Mouse (Mus musculus) heart, embryonic 15.5 days (tissue): Measurements from ENCODE around the gene Slc20a1. TPM values are rescaled to one million over a fixed set of nuclear protein-coding genes. Genes with fewer than 3 reads are reported as not detected.

Experiments used
- ATAC-seq: fragments of 200-750 bp; cut with Nextera tagmentation; replicated peaks from 2 replicates; pipeline ENCODE4 v1.8.0; 2017; ENCODE audit warnings: low read depth, moderate TSS enrichment; ENCODE audit not compliant: insufficient number of reproducible peaks, insufficient read depth, low FRiP score
- H3K27ac ChIP-seq: fragments of 300-500 bp; sonication (generic); 2 replicates; pipeline ENCODE4 v1.5.1; 2015; ENCODE audit warnings: mild to moderate bottlenecking, inconsistent platforms
- H3K27me3 ChIP-seq: fragments of 300-500 bp; sonication (generic); 2 replicates; pipeline ENCODE4 v1.6.1; 2015; ENCODE audit warnings: inconsistent platforms
- H3K36me3 ChIP-seq: fragments of 300-500 bp; sonication (generic); 2 replicates; pipeline ENCODE4 v1.6.1; 2015; ENCODE audit warnings: mild to moderate bottlenecking, inconsistent platforms
- H3K4me1 ChIP-seq: fragments of 300-500 bp; sonication (generic); replicated peaks from 2 replicates; pipeline ENCODE4 v1.6.1; 2015; ENCODE audit warnings: inconsistent platforms
- H3K4me2 ChIP-seq: fragments of 300-500 bp; sonication (generic); 2 replicates; pipeline ENCODE4 v1.6.1; 2015; ENCODE audit warnings: inconsistent platforms, mild to moderate bottlenecking, moderate library complexity
- H3K4me3 ChIP-seq: fragments of 300-500 bp; sonication (generic); 2 replicates; pipeline ENCODE4 v1.5.1; 2015; ENCODE audit warnings: mild to moderate bottlenecking, inconsistent platforms
- H3K9ac ChIP-seq: fragments of 300-500 bp; sonication (generic); 2 replicates; pipeline ENCODE4 v1.6.1; 2015; ENCODE audit warnings: mild to moderate bottlenecking, inconsistent platforms
- H3K9me3 ChIP-seq: fragments of 300-500 bp; sonication (generic); replicated peaks from 2 replicates; pipeline ENCODE4 v1.6.1; 2016; ENCODE audit warnings: inconsistent platforms
- WGBS: fragments of 180-500 bp; shearing (Covaris S2); methylation state at CpG from one replicate; pipeline ENCODE4 v1.1.7; 2015; ENCODE audit warnings: mixed read lengths; 5-methylcytosine and 5-hydroxymethylcytosine counted together
- polyA plus RNA-seq: library from polyadenylated mRNA; unstranded; fragments of >200 nt; fragmentation: Nextera tagmentation; extraction: Ambion mirVana; gene quantifications from 2 replicates; pipeline ENCODE4 v1.2.1, GENCODE M21; 2015

Slc20a1 gene
- polyA plus RNA-seq, 1 experiment from 2014 or later: 16.3 TPM

DNA sequence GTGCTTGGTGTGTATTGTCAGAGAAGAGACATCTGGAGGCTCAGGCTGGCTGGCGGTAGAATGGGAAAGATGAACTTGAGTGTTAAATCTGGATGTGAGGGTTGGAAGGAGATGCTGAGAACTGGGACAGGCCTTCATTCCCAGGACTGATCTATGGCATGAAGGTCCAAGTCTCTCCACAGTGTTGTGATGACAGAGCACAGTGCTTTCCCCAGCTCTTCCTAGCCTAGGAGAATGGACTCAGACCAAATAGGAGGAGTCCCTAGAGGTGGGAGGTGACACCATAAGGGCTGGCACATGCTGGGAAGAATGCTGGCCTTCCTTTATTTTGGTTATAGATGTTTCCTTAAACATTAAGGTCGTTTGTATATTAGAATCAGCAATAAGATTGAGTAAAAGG, 13.4 kb downstream of the Slc20a1 start:
- Histone ChIP-seq H3K27me3 (no peaks in the 10 kb centered on the region), H3K4me1 (peaks cover 17% of the 10 kb centered on the region), H3K27ac (no peak overlapping the region), H3K9me3 (no peaks in the 10 kb centered on the region), H3K4me2 (no peak overlapping the region), H3K9ac (no peak overlapping the region), H3K4me3 (no peak overlapping the region), H3K36me3 (peaks cover 48% of the 10 kb centered on the region)
- no peak for ATAC-seq
- WGBS: 59% methylated on average over 2 of the region's 2 CpGs

DNA sequence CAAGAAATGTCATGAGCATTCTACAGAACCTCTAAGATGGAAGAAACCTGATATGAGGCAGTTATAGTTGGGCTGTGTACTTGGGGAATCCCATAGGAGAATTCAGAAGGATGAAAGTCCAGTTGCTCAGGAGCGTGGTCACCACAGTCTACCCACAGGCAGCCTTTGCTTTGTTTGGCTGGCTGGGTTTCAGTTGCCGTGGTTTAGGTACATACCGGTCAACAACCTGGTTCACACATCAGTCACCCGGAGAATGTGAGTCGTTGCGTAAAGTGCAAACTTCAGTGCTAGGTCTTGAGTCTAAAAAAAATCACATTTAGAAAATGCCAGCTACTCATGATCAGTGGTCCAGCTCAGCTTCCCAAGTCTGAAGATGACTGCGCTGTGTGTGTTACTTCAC, 14.0 kb downstream of the Slc20a1 start:
- no peak for ATAC-seq
- H3K27ac ChIP-seq: no peak overlapping the region
- H3K4me1 ChIP-seq: peaks cover 11% of the 10 kb centered on the region
- H3K9ac ChIP-seq: no peak overlapping the region
- H3K27me3 ChIP-seq: no peaks in the 10 kb centered on the region
- H3K4me2 ChIP-seq: no peak overlapping the region
- 88% methylated on average over 7 of the region's 7 CpGs for WGBS
- no peak overlapping the region for H3K4me3 ChIP-seq
- no peaks in the 10 kb centered on the region for H3K9me3 ChIP-seq
- H3K36me3 ChIP-seq: peaks cover 42% of the 10 kb centered on the region

DNA sequence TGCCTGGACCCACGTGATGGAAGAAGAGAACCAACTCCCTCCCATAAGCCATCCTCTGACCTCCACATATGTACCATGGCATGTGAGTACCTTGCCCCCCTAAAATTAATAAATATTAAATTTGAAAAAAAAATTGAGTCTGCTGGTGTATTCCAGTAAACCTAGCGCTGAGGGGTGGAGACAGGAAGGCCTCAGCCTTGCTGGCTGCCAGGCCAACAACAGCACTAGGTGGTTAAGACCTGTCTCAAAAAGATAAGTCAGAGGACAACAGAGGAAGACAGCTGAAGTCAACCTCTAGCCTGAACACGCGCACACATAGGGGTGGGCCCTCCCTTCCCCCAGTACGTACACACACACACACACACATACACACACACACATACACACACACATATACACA, 16.2 kb downstream of the Slc20a1 start:
- H3K27me3 ChIP-seq: no peaks in the 10 kb centered on the region
- WGBS: 86% methylated on average over 5 of the region's 5 CpGs
- H3K4me3 ChIP-seq: no peak overlapping the region
- H3K4me2 ChIP-seq: no peak overlapping the region
- no peaks in the 10 kb centered on the region for H3K9me3 ChIP-seq
- peaks cover 20% of the 10 kb centered on the region for H3K36me3 ChIP-seq
- H3K9ac ChIP-seq: no peak overlapping the region
- no peaks in the 10 kb centered on the region for H3K4me1 ChIP-seq
- ATAC-seq: no peak
- no peak overlapping the region for H3K27ac ChIP-seq

DNA sequence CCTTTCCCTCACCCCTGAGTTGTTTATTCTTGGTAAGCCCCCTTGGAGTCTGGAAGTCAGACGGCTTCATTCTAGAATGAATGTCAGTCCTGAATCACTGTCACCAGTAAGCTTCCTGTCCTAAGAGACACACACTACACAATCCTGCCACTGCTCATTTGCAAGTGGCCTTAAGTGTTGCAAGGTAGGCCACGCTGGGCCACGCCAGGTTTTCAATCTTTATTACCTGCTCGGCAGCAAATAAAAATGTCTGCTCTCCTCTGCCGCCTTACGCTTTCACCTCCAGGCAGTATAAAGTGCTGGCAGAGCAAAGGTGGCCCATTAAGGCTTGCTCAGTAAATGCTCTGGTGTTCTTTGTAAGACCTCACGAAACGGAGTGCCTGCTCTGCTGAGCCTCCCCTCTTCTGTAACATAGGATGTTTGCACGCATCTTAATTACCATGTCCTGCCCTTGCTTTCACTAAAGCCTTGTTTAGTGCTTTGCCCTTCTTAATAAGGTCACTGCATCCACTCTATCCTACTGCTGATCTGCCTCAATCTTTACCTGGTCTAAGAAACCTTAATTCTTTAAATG, 19.1 kb downstream of the Slc20a1 start:
- no peak overlapping the region for H3K4me2 ChIP-seq
- H3K9ac ChIP-seq: no peak overlapping the region
- no peaks in the 10 kb centered on the region for H3K36me3 ChIP-seq
- ATAC-seq: no peak
- no peaks in the 10 kb centered on the region for H3K9me3 ChIP-seq
- no peak overlapping the region for H3K27ac ChIP-seq
- no peaks in the 10 kb centered on the region for H3K4me1 ChIP-seq
- WGBS: 72% methylated on average over 9 of the region's 9 CpGs
- H3K27me3 ChIP-seq: no peaks in the 10 kb centered on the region
- H3K4me3 ChIP-seq: no peak overlapping the region

DNA sequence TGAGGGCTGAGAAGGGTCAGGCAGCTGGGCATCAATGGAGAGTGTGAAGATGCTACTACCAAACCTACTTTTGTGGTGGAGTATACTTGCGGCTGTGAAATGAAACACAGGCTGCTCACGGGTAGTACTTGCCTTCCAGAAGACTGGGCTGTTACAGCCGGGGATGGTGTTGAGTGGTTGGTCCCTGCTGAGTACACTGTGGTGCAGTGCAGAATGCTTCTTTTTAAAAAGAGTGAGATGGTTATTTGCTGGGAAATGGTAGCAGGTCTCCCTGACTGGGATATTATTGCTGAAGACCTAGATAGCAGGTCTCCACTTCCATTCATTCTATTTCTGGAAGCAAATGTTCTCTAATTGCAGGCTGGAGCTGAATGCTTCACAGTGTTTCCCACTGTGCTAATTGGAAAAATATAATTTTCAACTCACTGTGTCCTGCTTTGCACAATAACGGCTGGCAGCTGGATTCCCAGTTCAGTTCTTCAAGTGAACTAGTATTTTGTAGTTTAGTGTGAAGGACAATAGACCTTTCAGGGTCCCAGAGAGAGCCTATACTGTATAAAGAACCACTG, 20.1 kb downstream of the Slc20a1 start:
- Histone ChIP-seq H3K9me3 (no peaks in the 10 kb centered on the region), H3K4me1 (no peaks in the 10 kb centered on the region), H3K9ac (no peak overlapping the region), H3K27me3 (no peaks in the 10 kb centered on the region), H3K4me3 (no peak overlapping the region), H3K36me3 (no peaks in the 10 kb centered on the region), H3K27ac (no peak overlapping the region), H3K4me2 (no peak overlapping the region)
- ATAC-seq: no peak
- 70% methylated on average over 4 of the region's 4 CpGs for WGBS

DNA sequence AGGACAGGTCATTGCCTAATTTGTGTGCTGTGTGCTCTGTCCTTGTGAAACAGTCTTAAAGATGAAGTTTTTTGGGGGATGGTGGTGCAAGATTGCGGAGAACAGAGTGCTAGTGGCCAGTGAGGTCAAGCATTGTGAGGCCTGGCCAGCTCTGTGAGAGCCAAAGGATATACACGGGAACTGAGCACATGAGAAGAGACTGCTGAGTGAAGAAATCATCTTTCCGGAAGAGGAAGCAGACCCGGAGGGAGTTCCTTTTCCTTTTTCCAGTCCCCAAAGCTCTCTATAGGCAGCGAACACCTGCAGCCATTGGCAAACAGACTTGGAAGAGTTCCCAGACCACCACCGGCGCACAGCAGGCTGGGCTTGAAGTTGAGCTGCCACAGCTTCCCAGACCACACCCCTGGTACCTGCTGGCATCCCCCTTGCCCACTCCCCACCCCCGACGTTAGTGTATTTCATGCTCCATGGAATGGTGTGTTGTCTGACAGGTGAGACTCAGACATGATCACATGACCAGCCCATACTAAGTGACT, 22.6 kb downstream of the Slc20a1 start:
- no peak for ATAC-seq
- Histone ChIP-seq H3K4me3 (no peak overlapping the region), H3K9ac (no peak overlapping the region)

DNA sequence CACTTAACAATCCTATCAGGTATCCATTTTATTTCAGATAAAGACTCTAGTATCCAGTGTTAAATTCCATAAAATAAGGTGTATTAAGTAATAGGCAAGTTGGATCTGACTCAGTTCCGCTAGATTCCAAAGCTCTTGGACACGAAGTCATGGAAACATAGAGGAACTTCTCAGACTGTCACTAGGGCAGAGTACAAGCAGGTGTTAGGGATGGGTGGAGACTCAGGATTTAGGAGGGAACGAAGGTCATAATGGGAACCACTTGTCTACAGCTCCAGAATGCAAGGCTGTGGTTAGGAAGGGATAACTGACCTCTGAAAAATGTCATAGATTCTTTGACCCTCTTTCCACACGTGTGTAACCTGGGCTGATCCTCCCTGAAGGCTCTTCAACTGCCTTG, 25.6 kb downstream of the Slc20a1 start:
- 70% methylated on average over 4 of the region's 4 CpGs for WGBS
- Histone ChIP-seq H3K4me3 (no peak overlapping the region), H3K9ac (no peak overlapping the region), H3K4me2 (no peak overlapping the region), H3K9me3 (no peaks in the 10 kb centered on the region), H3K27me3 (no peaks in the 10 kb centered on the region), H3K36me3 (no peaks in the 10 kb centered on the region), H3K27ac (no peak overlapping the region), H3K4me1 (no peaks in the 10 kb centered on the region)
- no peak for ATAC-seq

More for the DNA sequence above, 22.6 kb downstream of the Slc20a1 start:
- Histone ChIP-seq H3K4me2 (no peak overlapping the region), H3K36me3 (no peaks in the 10 kb centered on the region), H3K4me1 (no peaks in the 10 kb centered on the region), H3K27me3 (no peaks in the 10 kb centered on the region), H3K9me3 (no peaks in the 10 kb centered on the region), H3K27ac (no peak overlapping the region)
- 72% methylated on average over 9 of the region's 9 CpGs for whole genome bisulfite sequencing

DNA sequence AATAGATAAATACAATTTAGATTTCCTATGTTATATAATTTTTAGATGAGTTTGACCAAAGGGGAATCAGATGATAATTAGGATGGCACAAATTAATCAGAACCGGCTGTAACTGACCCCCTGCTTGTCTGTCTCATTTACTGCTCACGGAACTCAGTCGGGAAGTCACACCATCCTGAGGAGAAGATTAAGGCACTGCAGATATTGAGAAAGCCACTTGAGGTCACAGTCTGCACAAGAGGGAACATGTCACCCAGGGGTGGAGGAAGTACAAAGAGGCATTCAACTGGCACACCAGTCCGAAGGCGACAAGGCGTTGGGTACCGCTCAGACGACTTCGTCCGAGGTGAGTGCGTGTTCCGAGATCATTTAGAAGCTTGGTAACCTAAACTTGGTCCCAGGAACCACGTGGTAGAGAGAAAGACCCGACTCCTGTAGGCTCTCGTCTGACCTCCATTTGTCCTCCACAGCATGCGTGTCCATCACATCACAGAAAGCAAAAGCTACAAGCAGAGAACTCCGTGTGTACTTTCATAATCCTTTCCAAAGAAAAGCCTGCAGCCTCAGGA, 26.8 kb downstream of the Slc20a1 start:
- Histone ChIP-seq H3K36me3 (no peaks in the 10 kb centered on the region), H3K4me3 (no peak overlapping the region), H3K9me3 (no peaks in the 10 kb centered on the region), H3K27me3 (no peaks in the 10 kb centered on the region), H3K9ac (no peak overlapping the region), H3K27ac (no peak overlapping the region), H3K4me2 (no peak overlapping the region), H3K4me1 (no peaks in the 10 kb centered on the region)
- 77% methylated on average over 17 of the region's 17 CpGs for WGBS
- no peak for ATAC-seq

DNA sequence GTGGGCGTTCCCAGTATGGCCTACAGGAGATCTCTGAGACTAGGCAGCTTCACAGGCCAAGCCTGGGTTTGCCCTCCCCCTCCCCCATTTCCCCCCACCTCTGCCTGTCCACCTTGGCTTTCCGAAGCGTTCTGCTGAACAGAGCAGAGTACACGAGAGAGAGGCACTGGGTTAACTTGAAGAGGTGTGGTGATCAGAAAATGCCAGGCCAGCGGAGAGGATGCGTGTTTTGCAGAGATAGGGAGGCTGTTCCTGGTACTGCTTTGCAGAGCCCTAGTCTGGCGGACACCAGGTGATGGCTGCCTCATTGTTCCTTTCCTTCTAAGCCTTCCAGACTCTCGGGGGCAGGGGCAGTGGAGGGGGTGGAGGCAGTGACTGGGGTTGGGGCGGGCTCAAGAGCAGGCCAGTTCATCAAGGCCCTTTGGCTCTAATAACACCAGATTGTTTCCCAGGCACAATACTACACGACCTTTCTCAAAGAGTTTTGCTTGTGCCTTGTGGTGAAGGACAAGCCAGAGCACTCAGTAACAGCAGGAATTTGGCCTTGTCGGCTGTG, 27.8 kb downstream of the Slc20a1 start:
- no peak overlapping the region for H3K27ac ChIP-seq
- no peaks in the 10 kb centered on the region for H3K4me1 ChIP-seq
- WGBS: 52% methylated on average over 11 of the region's 11 CpGs
- H3K36me3 ChIP-seq: no peaks in the 10 kb centered on the region
- no peak overlapping the region for H3K4me3 ChIP-seq
- no peak for ATAC-seq
- H3K9me3 ChIP-seq: no peaks in the 10 kb centered on the region
- H3K9ac ChIP-seq: no peak overlapping the region
- no peaks in the 10 kb centered on the region for H3K27me3 ChIP-seq
- no peak overlapping the region for H3K4me2 ChIP-seq

DNA sequence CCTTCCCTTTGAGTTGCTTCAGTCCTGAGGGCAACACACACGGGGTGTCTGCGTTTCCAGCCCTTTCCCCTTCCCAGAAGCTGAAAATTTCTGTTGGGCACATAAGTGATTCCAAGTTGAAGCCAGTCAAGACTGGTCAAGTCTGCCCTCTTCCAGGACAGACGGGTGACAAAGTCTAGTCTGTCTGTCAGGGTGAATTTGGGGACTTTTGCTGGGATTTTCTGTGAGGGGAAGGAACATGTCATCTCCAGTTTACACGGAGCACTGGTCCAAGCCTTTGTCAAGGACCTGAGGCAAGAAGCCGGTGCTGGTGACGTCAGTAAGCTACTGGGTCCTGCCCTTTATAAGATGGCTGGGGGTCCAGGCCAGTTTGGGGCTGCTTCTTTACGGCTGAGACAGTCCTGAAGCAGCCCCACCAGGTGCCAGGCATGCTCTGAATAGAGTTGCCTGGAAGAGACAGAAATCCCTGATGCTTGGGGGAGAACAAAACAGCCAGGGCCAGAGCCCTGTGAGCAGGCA, 28.5 kb downstream of the Slc20a1 start:
- no peaks in the 10 kb centered on the region for H3K4me1 ChIP-seq
- WGBS: 78% methylated on average over 7 of the region's 7 CpGs
- no peak overlapping the region for H3K4me3 ChIP-seq
- H3K27ac ChIP-seq: no peak overlapping the region
- no peak overlapping the region for H3K4me2 ChIP-seq
- no peaks in the 10 kb centered on the region for H3K27me3 ChIP-seq
- no peak for ATAC-seq
- no peaks in the 10 kb centered on the region for H3K36me3 ChIP-seq
- no peaks in the 10 kb centered on the region for H3K9me3 ChIP-seq
- no peak overlapping the region for H3K9ac ChIP-seq

DNA sequence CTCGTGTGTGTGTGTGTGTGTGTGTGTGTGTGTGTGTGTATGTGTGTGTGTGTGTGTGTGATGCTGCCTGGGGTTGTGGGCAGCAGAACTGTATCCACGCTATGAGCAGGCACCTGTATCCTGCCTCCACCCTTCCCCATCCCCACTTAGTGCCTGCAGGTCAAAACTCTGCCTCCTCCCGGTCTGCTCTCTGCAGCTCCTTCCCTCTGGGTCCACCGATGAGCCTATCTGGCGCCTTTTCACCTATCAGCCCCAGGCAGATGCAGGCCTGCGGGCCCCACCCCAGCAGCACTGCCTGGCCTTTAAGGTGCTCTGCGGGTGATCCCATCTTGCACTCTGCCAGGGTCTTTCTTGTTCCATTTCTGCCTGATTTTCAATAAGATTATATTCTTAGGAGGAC, 29.1 kb downstream of the Slc20a1 start:
- Histone ChIP-seq H3K4me3 (no peak overlapping the region), H3K9me3 (no peaks in the 10 kb centered on the region), H3K27ac (no peak overlapping the region), H3K9ac (no peak overlapping the region), H3K36me3 (no peaks in the 10 kb centered on the region), H3K4me2 (no peak overlapping the region), H3K27me3 (no peaks in the 10 kb centered on the region), H3K4me1 (no peaks in the 10 kb centered on the region)
- no peak for ATAC-seq
- 75% methylated on average over 6 of the region's 7 CpGs for WGBS
